24 mouse cellular contexts compared by ENCODE assay signal in genomic region chr9:116298791-116299190, GRCm38 (mm10).
DNase-seq lines count a peak whose midpoint lies in the region; ATAC-seq and TF ChIP-seq lines count a peak whose summit lies in the region.
"Had no signal": no experiment of that assay in that cellular context is flagged by ENCODE, and none has a peak within 500 bp of the region (broad histone marks: within the 10 kb centered on the region; RNA-seq: fewer than 3 reads in every experiment).

No protein-coding gene starts in this region.

- peak; percentile 11 for DNase-seq in hindbrain, embryonic 10.5 days (ENCODE audit: low spot score)
- no peak for DNase-seq in hindbrain, postnatal 0 days (ENCODE audit: low spot score)
- peak; percentile 34 for DNase-seq in neural tube, embryonic 11.5 days (ENCODE audit: low spot score)
- peak; percentile 14 for DNase-seq in embryo, embryonic 9.5 days (ENCODE audit: extremely low spot score)
- peak; percentile 81 for DNase-seq in retina, postnatal 1 day
- no peak for DNase-seq in liver
- no peak for DNase-seq in cerebellum, postnatal 25 days
- DNase-seq: adrenal gland, adult 2 months; adrenal gland, postnatal 25 days; cerebellum, adult 9-10 months; cerebellum, postnatal 36 days; gastrocnemius, postnatal 10 days; heart, adult 2 months; kidney, adult 11 months; kidney, adult 9 months had no signal

- H3K27ac ChIP-seq in hindbrain, embryonic 10.5 days = peak overlapping the region; percentile 71
- no peak overlapping the region for H3K27ac ChIP-seq in hindbrain, postnatal 0 days
- 0 out of 2 replicates have a peak overlapping the region, but pooled peaks have one; percentile 34 for H3K27ac ChIP-seq in neural tube, embryonic 11.5 days (ENCODE audit: low read depth, low read length)
- no peak overlapping the region for H3K27ac ChIP-seq in neural tube, embryonic 15.5 days (replicated peaks)
- H3K27ac ChIP-seq: embryonic facial prominence, embryonic 13.5 days; heart, adult 2 months; heart, embryonic 15.5 days; hindbrain, embryonic 15.5 days had no signal

- H3K9ac ChIP-seq in hindbrain, postnatal 0 days (replicated peaks; ENCODE audit: low read length) = no peak overlapping the region
- H3K9ac ChIP-seq in neural tube, embryonic 11.5 days (ENCODE audit: low read length) = no peak overlapping the region
- H3K9ac ChIP-seq in neural tube, embryonic 15.5 days (replicated peaks) = no peak overlapping the region
- H3K9ac ChIP-seq: embryonic facial prominence, embryonic 13.5 days; heart, embryonic 15.5 days; hindbrain, embryonic 15.5 days had no signal

- H3K9me3 ChIP-seq in hindbrain, embryonic 10.5 days = no peaks in the 10 kb centered on the region
- no peaks in the 10 kb centered on the region for H3K9me3 ChIP-seq in hindbrain, postnatal 0 days (ENCODE audit: low read length)
- no peaks in the 10 kb centered on the region for H3K9me3 ChIP-seq in neural tube, embryonic 11.5 days (ENCODE audit: control insufficient read depth, low read length)
- no peaks in the 10 kb centered on the region for H3K9me3 ChIP-seq in neural tube, embryonic 15.5 days (replicated peaks)
- H3K9me3 ChIP-seq: heart, embryonic 15.5 days; hindbrain, embryonic 15.5 days had no signal

- H3K4me1 ChIP-seq in hindbrain, embryonic 10.5 days (replicated peaks) = peaks cover 10% of the 10 kb centered on the region; the same call in 1 of the 2 replicates
- no peaks in the 10 kb centered on the region for H3K4me1 ChIP-seq in hindbrain, postnatal 0 days (ENCODE audit: insufficient read depth, low read length)
- H3K4me1 ChIP-seq in neural tube, embryonic 11.5 days (ENCODE audit: control insufficient read depth, insufficient read depth, low read length) = no peaks in the 10 kb centered on the region
- no peaks in the 10 kb centered on the region for H3K4me1 ChIP-seq in neural tube, embryonic 15.5 days
- H3K4me1 ChIP-seq: hindbrain, embryonic 15.5 days had no signal

- no peaks in the 10 kb centered on the region for H3K27me3 ChIP-seq in hindbrain, embryonic 10.5 days (ENCODE audit: insufficient read depth, poor library complexity, severe bottlenecking)
- H3K27me3 ChIP-seq in hindbrain, postnatal 0 days (ENCODE audit: insufficient read depth, low read length) = no peaks in the 10 kb centered on the region
- no peaks in the 10 kb centered on the region for H3K27me3 ChIP-seq in neural tube, embryonic 11.5 days (ENCODE audit: control insufficient read depth, insufficient read depth, low read length)
- H3K27me3 ChIP-seq in neural tube, embryonic 15.5 days (replicated peaks) = no peaks in the 10 kb centered on the region
- H3K27me3 ChIP-seq: CH12.LX; embryonic facial prominence, embryonic 13.5 days; heart, embryonic 15.5 days; hindbrain, embryonic 15.5 days; Patski had no signal

- no peaks in the 10 kb centered on the region for H3K36me3 ChIP-seq in hindbrain, embryonic 10.5 days
- H3K36me3 ChIP-seq in hindbrain, postnatal 0 days (ENCODE audit: insufficient read depth, low read length) = no peaks in the 10 kb centered on the region
- no peaks in the 10 kb centered on the region for H3K36me3 ChIP-seq in neural tube, embryonic 11.5 days (ENCODE audit: control insufficient read depth, insufficient read depth, low read length)
- H3K36me3 ChIP-seq in neural tube, embryonic 15.5 days = no peaks in the 10 kb centered on the region
- H3K36me3 ChIP-seq: embryonic facial prominence, embryonic 13.5 days; heart, embryonic 15.5 days; hindbrain, embryonic 15.5 days had no signal

- no peak overlapping the region for H3K4me3 ChIP-seq in hindbrain, embryonic 10.5 days
- no peak overlapping the region for H3K4me3 ChIP-seq in hindbrain, postnatal 0 days (ENCODE audit: low read length)
- H3K4me3 ChIP-seq in neural tube, embryonic 11.5 days (ENCODE audit: low read depth, low read length) = no peak overlapping the region
- H3K4me3 ChIP-seq in neural tube, embryonic 15.5 days (replicated peaks) = no peak overlapping the region
- H3K4me3 ChIP-seq: embryonic facial prominence, embryonic 13.5 days; heart, adult 2 months; heart, embryonic 15.5 days; hindbrain, embryonic 15.5 days had no signal

- TF ChIP-seq CTCF in hindbrain, postnatal 0 days (IDR thresholded peaks at IDR 0.05; ENCODE audit: low read depth) = no peak

- WGBS in hindbrain, embryonic 10.5 days = 40% methylated on average over 4 of the region's 4 CpGs
- 27% methylated on average over 4 of the region's 4 CpGs for WGBS in hindbrain, postnatal 0 days
- 33% methylated on average over 4 of the region's 4 CpGs for WGBS in neural tube, embryonic 11.5 days
- WGBS in neural tube, embryonic 15.5 days = 30% methylated on average over 4 of the region's 4 CpGs

- H3K4me2 ChIP-seq in hindbrain, postnatal 0 days (ENCODE audit: low read depth, low read length) = no peak overlapping the region
- H3K4me2 ChIP-seq in neural tube, embryonic 11.5 days (ENCODE audit: low read depth) = no peak overlapping the region
- no peak overlapping the region for H3K4me2 ChIP-seq in neural tube, embryonic 15.5 days
- H3K4me2 ChIP-seq: embryonic facial prominence, embryonic 13.5 days; heart, embryonic 11.5 days; heart, embryonic 15.5 days; hindbrain, embryonic 15.5 days had no signal

- no peak for ATAC-seq in hindbrain, postnatal 0 days
- peak; percentile 55 for ATAC-seq in neural tube, embryonic 11.5 days (ENCODE audit: insufficient read depth, low FRiP score, low TSS enrichment)
- ATAC-seq in neural tube, embryonic 15.5 days (ENCODE audit: low FRiP score) = no peak
- ATAC-seq: activated CD4-positive, CD25-positive, alpha-beta regulatory T cell, adult 4 months; forebrain, embryonic 16.5 days; Patski had no signal

Comparison
In these comparisons a context has a peak if more than half of its experiments do, and no peak if none do; other contexts are left out.
1. DNase-seq: peak in hindbrain, embryonic 10.5 days (single experiment), neural tube, embryonic 11.5 days (single experiment), embryo, embryonic 9.5 days (single experiment) and retina, postnatal 1 day (single experiment); none in hindbrain, postnatal 0 days (single experiment), liver (single experiment) and cerebellum, postnatal 25 days (0 of 2).
2. H3K27ac ChIP-seq: peak in hindbrain, embryonic 10.5 days (single experiment) and neural tube, embryonic 11.5 days (single experiment); none in hindbrain, postnatal 0 days (single experiment) and neural tube, embryonic 15.5 days (single experiment).